Mouse (Mus musculus) layer of hippocampus, adult 2 months (tissue): ENCODE measurements around the gene Sned1. TPM values are rescaled to one million over a fixed set of nuclear protein-coding genes. Genes with fewer than 3 reads are reported as not detected.
"Not testable (repeated sequence)": the region's sequence is repeated elsewhere in the genome, so short reads cannot be mapped to it uniquely, and the experiment has no call there.

Experiments
- DNase-seq, 2 experiments: peaks; one replicate each; pipeline ENCODE4 v3.0.0; 2022; ENCODE audit warnings: low spot score in 2 of 2
- H3K27ac ChIP-seq: fragments of 200-600 bp; 2 replicates; pipeline ENCODE4 v1.8.1; 2022
- H3K4me3 ChIP-seq: fragments of 200-600 bp; 2 replicates; pipeline ENCODE4 v1.8.1; 2022; ENCODE audit warnings: mild to moderate bottlenecking
- CTCF ChIP-seq: fragments of 200-600 bp; conservative IDR thresholded peaks from 2 replicates; pipeline ENCODE4 v1.8.1; 2022; ENCODE audit warnings: antibody characterized with exemption, mild to moderate bottlenecking, moderate library complexity
- microRNA-seq, 2 experiments: library from miRNA; unstranded; fragments of <30 nt; microRNA quantifications; one replicate each; pipeline ENCODE4 v1.2.0; 2021
- total RNA-seq, 2 experiments: library from RNA; stranded (reverse); gene quantifications; 2 replicates each; pipeline ENCODE4 v1.2.3; 2021

The Sned1 gene
- total RNA-seq, 2 experiments from 2014 or later = 4.7 to 7.7 TPM

GRCm38 (mm10) chr1:93291591-93291990 is 56.0 kb downstream of the Sned1 start:
- no peak for DNase-seq
- no peak for TF ChIP-seq CTCF
- Histone ChIP-seq H3K27ac (no peak overlapping the region), H3K4me3 (no peak overlapping the region)

GRCm38 (mm10) chr1:93292006-93292405 is 56.4 kb downstream of the Sned1 start:
- no peak for DNase-seq
- TF ChIP-seq CTCF = no peak
- Histone ChIP-seq H3K4me3 (no peak overlapping the region), H3K27ac (no peak overlapping the region)

DNA sequence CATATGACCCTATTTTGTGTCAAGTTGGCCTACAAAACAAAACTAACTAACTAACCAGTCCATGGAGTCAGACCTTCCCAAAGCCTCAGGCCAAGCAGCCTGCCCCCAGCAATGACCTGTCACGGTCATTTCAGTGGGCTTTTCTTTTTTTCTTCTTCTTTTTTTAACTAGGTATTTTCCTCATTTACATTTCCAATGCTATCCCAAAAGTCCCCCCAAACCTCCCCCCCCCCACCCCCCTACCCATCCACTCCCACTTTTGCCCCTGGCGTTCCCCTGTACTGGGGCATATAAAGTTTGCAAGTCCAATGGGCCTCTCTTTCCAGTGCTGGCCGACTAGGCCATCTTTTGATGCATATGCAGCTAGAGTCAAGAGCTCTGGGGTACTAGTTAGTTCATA is 58.9 kb downstream of the Sned1 start:
- not testable (repeated sequence) for H3K4me3 ChIP-seq, H3K27ac ChIP-seq, DNase-seq

GRCm38 (mm10) chr1:93299791-93300190 is 64.2 kb downstream of the Sned1 start:
- TF ChIP-seq CTCF = no peak
- Histone ChIP-seq H3K27ac (no peak overlapping the region), H3K4me3 (no peak overlapping the region)
- DNase-seq = no peak

GRCm38 (mm10) chr1:93300578-93300977 is 64.9 kb downstream of the Sned1 start:
- Histone ChIP-seq H3K4me3 (no peak overlapping the region), H3K27ac (no peak overlapping the region)
- no peak for DNase-seq
- TF ChIP-seq CTCF = no peak

DNA sequence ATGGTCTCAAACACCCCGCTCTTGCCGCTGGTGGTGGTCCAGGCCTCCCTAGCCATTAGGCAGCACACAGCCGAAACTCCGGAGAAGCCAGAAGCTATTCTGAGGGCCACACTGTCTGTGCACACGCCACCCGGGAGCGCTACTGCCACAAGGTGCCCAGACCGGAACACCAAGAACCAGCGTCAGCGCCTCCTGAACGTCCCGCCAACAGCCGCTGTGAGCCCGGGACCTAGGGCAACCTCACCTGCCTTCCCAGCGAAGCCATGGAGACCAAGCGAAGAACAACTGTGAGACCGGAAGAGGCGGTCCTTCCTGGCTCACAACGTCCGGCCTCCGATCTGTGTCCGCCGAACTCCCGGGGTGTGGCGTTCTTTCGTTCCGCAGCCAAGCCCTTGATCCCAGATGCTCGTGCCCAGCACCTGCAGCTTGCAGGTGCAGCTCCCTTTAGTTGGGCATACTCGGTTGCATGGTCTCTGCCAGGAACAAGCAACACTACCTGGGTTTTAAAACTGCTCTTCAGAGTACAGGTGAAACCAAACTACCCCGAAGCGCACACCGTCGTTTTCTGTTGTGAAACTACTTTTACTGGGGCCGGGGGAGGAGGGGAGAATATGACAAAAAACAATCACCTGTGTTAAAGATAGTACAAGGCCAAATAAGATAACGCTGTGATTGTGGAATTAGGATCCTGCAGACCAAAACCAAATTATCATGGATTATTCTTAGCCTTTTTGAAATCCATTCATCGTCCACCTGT is 70.1 kb downstream of the Sned1 start, which contains the start of gene Mterf4:
TSS of gene Mterf4 (minus strand) at position 335 of the 757 bp plus-strand sequence.
- no peak for TF ChIP-seq CTCF
- Histone ChIP-seq H3K4me3 (peak within 1 kb of the TSS; percentile 99), H3K27ac (peak within 1 kb of the TSS; percentile 71)
- peak; percentile 78 to 81 for DNase-seq

DNA sequence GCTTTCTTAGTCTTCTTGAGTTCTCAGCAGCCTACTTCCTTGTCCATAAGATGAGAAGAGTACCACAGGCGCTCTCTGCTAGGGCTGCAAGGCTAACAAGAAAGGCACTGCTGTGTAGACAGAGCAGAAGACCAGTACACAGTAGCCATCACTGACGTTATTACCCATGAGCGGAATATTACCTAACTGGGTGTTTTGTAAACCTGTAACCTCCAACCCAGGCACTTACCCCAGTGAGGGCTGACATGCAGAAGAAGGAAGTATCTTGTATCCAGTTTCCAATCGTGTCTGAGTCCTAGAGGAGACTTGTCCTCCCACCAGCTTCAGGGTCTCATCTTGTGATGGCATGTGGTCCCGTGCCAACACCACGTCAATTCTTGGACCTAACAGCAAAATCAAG is 88.3 kb downstream of the Sned1 start:
- no peak for TF ChIP-seq CTCF
- Histone ChIP-seq H3K4me3 (no peak overlapping the region), H3K27ac (no peak overlapping the region)
- DNase-seq = no peak

DNA sequence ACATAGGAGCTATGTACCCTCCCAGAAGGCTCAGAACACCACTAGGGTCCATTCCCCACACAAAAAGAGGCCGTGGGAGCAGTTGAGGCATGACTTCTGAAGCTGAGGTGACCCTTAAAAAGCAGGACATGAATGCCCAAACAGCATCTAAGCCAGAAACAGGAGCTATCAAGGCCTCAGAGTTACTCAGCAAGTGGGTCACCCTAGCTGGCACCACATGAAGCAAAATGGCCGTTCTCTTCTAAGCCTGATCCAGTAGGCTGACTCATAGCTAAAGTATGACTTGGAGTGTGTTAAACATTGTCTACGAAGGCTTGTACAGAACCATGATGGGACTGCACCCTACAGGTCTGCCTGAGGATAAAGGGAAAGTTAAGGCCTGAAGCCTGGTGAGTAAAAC is 90.8 kb downstream of the Sned1 start:
- no peak overlapping the region for H3K27ac ChIP-seq
- DNase-seq = no peak
- H3K4me3 ChIP-seq = no peak overlapping the region
- no peak for TF ChIP-seq CTCF

DNA sequence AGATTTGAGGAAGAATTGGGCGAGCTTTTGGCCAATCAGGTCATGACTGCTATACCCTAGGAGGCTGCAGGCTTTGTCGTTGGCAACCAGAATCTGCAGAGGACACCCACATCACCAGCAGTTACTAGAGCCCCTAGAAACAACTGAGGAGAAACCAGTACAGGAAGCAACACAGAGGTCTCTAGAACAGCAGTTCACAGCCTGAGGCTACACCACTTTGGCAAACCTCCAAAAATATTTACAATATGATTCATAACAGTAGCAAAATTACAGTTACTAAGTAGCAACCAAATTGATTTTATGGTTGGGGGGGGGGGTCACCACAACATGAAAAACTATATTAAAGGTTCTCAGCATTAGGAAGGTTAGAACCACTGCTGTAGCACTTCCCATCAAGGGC is 99.0 kb downstream of the Sned1 start:
- no peak for TF ChIP-seq CTCF
- H3K4me3 ChIP-seq = no peak overlapping the region
- no peak overlapping the region for H3K27ac ChIP-seq
- DNase-seq = no peak

- TF ChIP-seq CTCF = no peak
- Histone ChIP-seq H3K27ac (peak within 1 kb of the TSS; percentile 92), H3K4me3 (peak within 1 kb of the TSS; percentile 94)
- peak; percentile 92 to 95 for DNase-seq
These were observed 107.2 kb downstream of the Sned1 start, which contains the start of the genes Ppp1r7 and Pask for GRCm38 (mm10) chr1:93342648-93343503. Ppp1r7 (plus strand) TSS chr1:93342854. Pask (minus strand) TSS chr1:93343482.

DNA sequence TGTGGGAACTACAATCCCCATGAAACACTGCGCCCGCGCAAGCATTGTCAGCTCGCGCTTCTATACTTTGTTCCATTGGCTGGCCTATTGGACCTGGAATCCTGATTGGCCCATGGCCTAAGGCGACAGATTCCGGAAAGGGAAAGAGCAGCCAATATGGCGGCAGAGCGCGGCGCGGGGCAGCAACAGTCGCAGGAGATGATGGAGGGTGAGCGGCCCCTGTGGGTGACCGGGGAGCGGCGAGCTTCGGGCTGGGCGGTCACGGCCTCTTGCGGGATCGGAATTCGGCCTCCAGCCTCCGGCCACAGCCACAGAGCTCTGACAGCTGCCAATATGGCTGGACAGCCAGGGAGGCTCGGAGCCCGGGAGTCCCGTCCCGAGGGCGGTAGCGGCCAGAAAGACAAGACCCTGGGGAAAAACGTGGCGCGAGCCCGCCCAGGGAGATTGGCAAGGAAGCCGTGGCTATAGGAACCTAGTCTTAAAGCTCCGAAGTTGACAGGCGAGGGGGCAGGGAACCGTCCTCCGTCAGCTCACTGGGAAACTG is 107.9 kb downstream of the Sned1 start:
- DNase-seq = peak; percentile 93 to 96
- peak; percentile 66 for TF ChIP-seq CTCF
- Histone ChIP-seq H3K27ac (peak overlapping the region; percentile 92), H3K4me3 (peak overlapping the region; percentile 94)

GRCm38 (mm10) chr1:93347176-93347575 is 111.5 kb downstream of the Sned1 start:
- Histone ChIP-seq H3K27ac (peak overlapping the region; percentile 43; the same call in 1 of the 2 replicates), H3K4me3 (no peak overlapping the region)
- no peak for DNase-seq
- TF ChIP-seq CTCF = no peak

- peak in 1 of 2 experiments; percentile 24 for DNase-seq
- Histone ChIP-seq H3K27ac (peak overlapping the region; percentile 23; the same call in 1 of the 2 replicates), H3K4me3 (no peak overlapping the region)
- no peak for TF ChIP-seq CTCF
These were observed 114.1 kb downstream of the Sned1 start for GRCm38 (mm10) chr1:93349701-93350100.

Small RNA genes within 50 kb of the gene (microRNA-seq; reads per million reads assigned to microRNA genes)
- 0 reads per million in 2 experiments for gene Mir6901
- gene Mir6902 = 0 reads per million in 2 experiments

Other genes starting within 250 kb of the Sned1 start
- not detected for gene Aqp12, start 229.5 kb upstream of the Sned1 start, total RNA-seq
- 100 to 1,000 TPM; 609 to 644 TPM for gene Kif1a, start 133.9 kb upstream of the Sned1 start, total RNA-seq
- gene Agxt, start 100.6 kb upstream of the Sned1 start, total RNA-seq = not detected
- gene 2310007B03Rik, start 74.9 kb upstream of the Sned1 start, total RNA-seq = not detected
- under 1 TPM; 0.22 to 0.36 TPM for gene Crocc2, start 67.1 kb upstream of the Sned1 start, total RNA-seq
- gene Mterf4, start 70.1 kb downstream of the Sned1 start, total RNA-seq = 10 to 100 TPM; 20.2 to 23.0 TPM
- 10 to 100 TPM; 70.4 to 77.1 TPM for gene Ppp1r7, start 107.0 kb downstream of the Sned1 start, total RNA-seq
- 1 to 10 TPM; 4.1 to 7.2 TPM for gene Pask, start 107.6 kb downstream of the Sned1 start, total RNA-seq
- gene Ano7, start 138.1 kb downstream of the Sned1 start, total RNA-seq = not detected
- gene Hdlbp, start 243.0 kb downstream of the Sned1 start, total RNA-seq = 100 to 1,000 TPM; 137 to 148 TPM